Mouse (Mus musculus) cerebellum, adult 8-10 months (tissue): ENCODE measurements around the gene Rab31.
"Not testable (repeated sequence)": the region's sequence is repeated elsewhere in the genome, so short reads cannot be mapped to it uniquely, and the experiment has no call there.

Source experiments
- DNase-seq: peaks from one replicate; pipeline ENCODE4 v3.0.0; 2022

Rab31 gene

GRCm38 (mm10) chr17:65658416-65658815, 114.1 kb downstream of the Rab31 start:
- no peak for DNase-seq

- no peak for DNase-seq
Observed at GRCm38 (mm10) chr17:65657958-65658357, 114.6 kb downstream of the Rab31 start.

GRCm38 (mm10) chr17:65656731-65657130, 115.8 kb downstream of the Rab31 start:
- DNase-seq = no peak

- no peak for DNase-seq
Observed at GRCm38 (mm10) chr17:65656076-65656475, 116.5 kb downstream of the Rab31 start.

GRCm38 (mm10) chr17:65655608-65656007, 116.9 kb downstream of the Rab31 start:
- DNase-seq = no peak

- DNase-seq = no peak
Observed at GRCm38 (mm10) chr17:65650598-65650997, 122.0 kb downstream of the Rab31 start.

GRCm38 (mm10) chr17:65649175-65649493, 123.4 kb downstream of the Rab31 start:
- no peak for DNase-seq

GRCm38 (mm10) chr17:65648371-65649174, 124.0 kb downstream of the Rab31 start:
- no peak for DNase-seq

- DNase-seq = no peak
Observed at GRCm38 (mm10) chr17:65647961-65648360, 124.6 kb downstream of the Rab31 start.

- DNase-seq = no peak
Observed at GRCm38 (mm10) chr17:65647226-65647625, 125.3 kb downstream of the Rab31 start.

- DNase-seq = no peak
Observed at GRCm38 (mm10) chr17:65643579-65643978, 129.0 kb downstream of the Rab31 start.

GRCm38 (mm10) chr17:65643051-65643521, 129.5 kb downstream of the Rab31 start:
- peak; percentile 12 for DNase-seq

- no peak for DNase-seq
Observed at GRCm38 (mm10) chr17:65642578-65642991, 130.0 kb downstream of the Rab31 start.

GRCm38 (mm10) chr17:65641734-65642218, 130.8 kb downstream of the Rab31 start, which contains the start of gene Txndc2:
Gene Txndc2, minus strand, starts transcription at chr17:65642168.
- no peak for DNase-seq

- no peak for DNase-seq
Observed at GRCm38 (mm10) chr17:65639144-65639543, 133.4 kb downstream of the Rab31 start.

GRCm38 (mm10) chr17:65635715-65636360, 136.7 kb downstream of the Rab31 start:
- no peak for DNase-seq

GRCm38 (mm10) chr17:65629943-65630342, 142.6 kb downstream of the Rab31 start:
- no peak for DNase-seq

- not testable (repeated sequence) for DNase-seq
Observed at GRCm38 (mm10) chr17:65628823-65629532, 143.6 kb downstream of the Rab31 start.

GRCm38 (mm10) chr17:65626301-65626700, 146.3 kb downstream of the Rab31 start:
- DNase-seq = no peak

- no peak for DNase-seq
Observed at GRCm38 (mm10) chr17:65625563-65625962, 147.0 kb downstream of the Rab31 start.

- no peak for DNase-seq
Observed at GRCm38 (mm10) chr17:65623130-65623529, 149.4 kb downstream of the Rab31 start.

GRCm38 (mm10) chr17:65618431-65618830, 154.1 kb downstream of the Rab31 start:
- DNase-seq = no peak

- DNase-seq = no peak
Observed at GRCm38 (mm10) chr17:65615678-65616077, 156.9 kb downstream of the Rab31 start.
